Mouse (Mus musculus) heart, embryonic 13.5 days (tissue): ENCODE measurements around the gene Kat5. TPM values are rescaled to one million over a fixed set of nuclear protein-coding genes. Genes with fewer than 3 reads are reported as not detected.
A peak's percentile ranks its signal among the peaks of the same experiment; 100 is the strongest.

Experiments used
- ATAC-seq: fragments of 200-750 bp; cut with Nextera tagmentation; 2 replicates; pipeline ENCODE4 v1.8.0; 2017; ENCODE audit warnings: moderate TSS enrichment; ENCODE audit not compliant: insufficient number of reproducible peaks, low FRiP score, low TSS enrichment; ENCODE audit errors: extremely low read depth
- H3K27ac ChIP-seq: fragments of 300-500 bp; sonication (generic); replicated peaks from 2 replicates; pipeline ENCODE4 v1.5.1; 2015; ENCODE audit warnings: moderate library complexity, mild to moderate bottlenecking, inconsistent platforms
- H3K27me3 ChIP-seq: fragments of 300-500 bp; sonication (generic); replicated peaks from 2 replicates; pipeline ENCODE4 v1.6.1; 2015; ENCODE audit warnings: mild to moderate bottlenecking, inconsistent platforms
- H3K36me3 ChIP-seq: fragments of 300-500 bp; sonication (generic); 2 replicates; pipeline ENCODE4 v1.6.1; 2015; ENCODE audit warnings: mild to moderate bottlenecking, inconsistent platforms
- H3K4me1 ChIP-seq: fragments of 300-500 bp; sonication (generic); 2 replicates; pipeline ENCODE4 v1.6.1; 2015; ENCODE audit warnings: inconsistent platforms
- H3K4me2 ChIP-seq: fragments of 300-500 bp; sonication (generic); 2 replicates; pipeline ENCODE4 v1.6.1; 2015; ENCODE audit warnings: inconsistent platforms, mild to moderate bottlenecking, moderate library complexity
- H3K4me3 ChIP-seq: fragments of 300-500 bp; sonication (generic); 2 replicates; pipeline ENCODE4 v1.5.1; 2015; ENCODE audit warnings: moderate library complexity, mild to moderate bottlenecking, inconsistent platforms
- H3K9ac ChIP-seq: fragments of 300-500 bp; sonication (generic); 2 replicates; pipeline ENCODE4 v1.6.1; 2015; ENCODE audit warnings: inconsistent platforms, mild to moderate bottlenecking, moderate library complexity
- H3K9me3 ChIP-seq: fragments of 300-500 bp; sonication (generic); 2 replicates; pipeline ENCODE4 v1.6.1; 2016; ENCODE audit warnings: inconsistent platforms
- WGBS: fragments of 180-500 bp; shearing (Covaris S2); methylation state at CpG from one replicate; pipeline ENCODE4 v1.1.7; 2015; ENCODE audit warnings: mixed read lengths; 5-methylcytosine and 5-hydroxymethylcytosine counted together
- polyA plus RNA-seq: library from polyadenylated mRNA; unstranded; fragments of >200 nt; fragmentation: Nextera tagmentation; extraction: Ambion mirVana; gene quantifications from 2 replicates; pipeline ENCODE4 v1.2.1, GENCODE M21; 2015

Kat5 gene
- polyA plus RNA-seq, 1 experiment from 2014 or later: 31.0 TPM

- H3K9me3 ChIP-seq: no peaks in the 10 kb centered on the region
- H3K4me1 ChIP-seq: peaks cover 37% of the 10 kb centered on the region
- no peaks in the 10 kb centered on the region for H3K27me3 ChIP-seq
- H3K27ac ChIP-seq: no peak overlapping the region
- no peak overlapping the region for H3K9ac ChIP-seq
- peaks cover 82% of the 10 kb centered on the region for H3K36me3 ChIP-seq
- ATAC-seq: no peak
- 84% methylated on average over 8 of the region's 8 CpGs for WGBS
- H3K4me2 ChIP-seq: no peak overlapping the region
- no peak overlapping the region for H3K4me3 ChIP-seq
These were observed 31.6 kb upstream of the Kat5 start for GRCm38 (mm10) chr19:5641641-5642040.

- Histone ChIP-seq H3K27ac (peak overlapping the region; percentile 66; the same call in 1 of the 2 replicates), H3K4me1 (peaks cover 44% of the 10 kb centered on the region), H3K9me3 (no peaks in the 10 kb centered on the region), H3K4me3 (no peak overlapping the region), H3K27me3 (no peaks in the 10 kb centered on the region), H3K4me2 (0 out of 2 replicates have a peak overlapping the region, but pooled peaks have one; percentile 25), H3K36me3 (peaks cover 76% of the 10 kb centered on the region), H3K9ac (peak overlapping the region; percentile 67)
- 80% methylated on average over 17 of the region's 17 CpGs for WGBS
- ATAC-seq: no peak
These were observed 31.0 kb upstream of the Kat5 start for GRCm38 (mm10) chr19:5641021-5641420.

GRCm38 (mm10) chr19:5640339-5640738 lies 30.3 kb upstream of the Kat5 start:
- 27% methylated on average over 9 of the region's 9 CpGs for WGBS

GRCm38 (mm10) chr19:5638416-5639005 lies 28.5 kb upstream of the Kat5 start:
- H3K27me3 ChIP-seq: no peaks in the 10 kb centered on the region
- H3K4me2 ChIP-seq: peak overlapping the region; percentile 82
- no peaks in the 10 kb centered on the region for H3K9me3 ChIP-seq
- H3K27ac ChIP-seq: 0 out of 2 replicates have a peak overlapping the region, but pooled peaks have one; percentile 91
- ATAC-seq: no peak
- peaks cover 51% of the 10 kb centered on the region for H3K36me3 ChIP-seq
- H3K4me1 ChIP-seq: peaks cover 44% of the 10 kb centered on the region
- peak overlapping the region; percentile 85 for H3K4me3 ChIP-seq
- H3K9ac ChIP-seq: peak overlapping the region; percentile 96
- 87% methylated on average over 18 of the region's 18 CpGs for WGBS

More at GRCm38 (mm10) chr19:5640339-5640738, 30.3 kb upstream of the Kat5 start:
- ATAC-seq: no peak
- Histone ChIP-seq H3K27me3 (no peaks in the 10 kb centered on the region), H3K4me2 (peak overlapping the region; percentile 25; the same call in 1 of the 2 replicates), H3K27ac (peak overlapping the region; percentile 66), H3K4me1 (peaks cover 44% of the 10 kb centered on the region), H3K9ac (peak overlapping the region; percentile 67), H3K9me3 (no peaks in the 10 kb centered on the region), H3K4me3 (0 out of 2 replicates have a peak overlapping the region, but pooled peaks have one; percentile 6), H3K36me3 (peaks cover 69% of the 10 kb centered on the region)

- Histone ChIP-seq H3K27ac (peak within 1 kb of the TSS; percentile 91), H3K27me3 (no peaks in the 10 kb centered on the region), H3K36me3 (peaks cover 40% of the 10 kb centered on the region), H3K9ac (peak within 1 kb of the TSS; percentile 96), H3K4me3 (peak within 1 kb of the TSS; percentile 85), H3K4me1 (peaks cover 44% of the 10 kb centered on the region), H3K4me2 (peak within 1 kb of the TSS; percentile 82), H3K9me3 (no peaks in the 10 kb centered on the region)
- WGBS: under 1% methylated on average over 106 of the region's 109 CpGs
- peak; percentile 74 for ATAC-seq
These were observed 27.3 kb upstream of the Kat5 start, which contains the start of gene Rela for GRCm38 (mm10) chr19:5637069-5638047. Gene Rela, plus strand, starts transcription at chr19:5637483.

- ATAC-seq: no peak
- peak overlapping the region; percentile 96 for H3K9ac ChIP-seq
- no peaks in the 10 kb centered on the region for H3K9me3 ChIP-seq
- peak overlapping the region; percentile 82 for H3K4me2 ChIP-seq
- H3K27me3 ChIP-seq: no peaks in the 10 kb centered on the region
- 42% methylated on average over 12 of the region's 12 CpGs for WGBS
- H3K27ac ChIP-seq: peak overlapping the region; percentile 91
- peak overlapping the region; percentile 85 for H3K4me3 ChIP-seq
- peaks cover 44% of the 10 kb centered on the region for H3K4me1 ChIP-seq
- H3K36me3 ChIP-seq: peaks cover 32% of the 10 kb centered on the region
These were observed 26.6 kb upstream of the Kat5 start for GRCm38 (mm10) chr19:5636571-5637041.

- peak overlapping the region; percentile 91; the same call in 1 of the 2 replicates for H3K27ac ChIP-seq
- no peak overlapping the region for H3K4me3 ChIP-seq
- peaks cover 27% of the 10 kb centered on the region for H3K36me3 ChIP-seq
- H3K4me1 ChIP-seq: peaks cover 43% of the 10 kb centered on the region
- no peaks in the 10 kb centered on the region for H3K27me3 ChIP-seq
- H3K9ac ChIP-seq: peak overlapping the region; percentile 96
- no peaks in the 10 kb centered on the region for H3K9me3 ChIP-seq
- ATAC-seq: no peak
- peak overlapping the region; percentile 82 for H3K4me2 ChIP-seq
- 69% methylated on average over 7 of the region's 7 CpGs for WGBS
These were observed 26.1 kb upstream of the Kat5 start for GRCm38 (mm10) chr19:5636036-5636570.

- WGBS: 67% methylated on average over 9 of the region's 9 CpGs
These were observed 22.1 kb upstream of the Kat5 start for GRCm38 (mm10) chr19:5632120-5632519.

GRCm38 (mm10) chr19:5629907-5630306 lies 19.9 kb upstream of the Kat5 start:
- Histone ChIP-seq H3K27me3 (no peaks in the 10 kb centered on the region), H3K4me1 (no peaks in the 10 kb centered on the region), H3K4me2 (no peak overlapping the region), H3K4me3 (no peak overlapping the region), H3K9ac (no peak overlapping the region), H3K27ac (no peak overlapping the region), H3K36me3 (no peaks in the 10 kb centered on the region), H3K9me3 (no peaks in the 10 kb centered on the region)
- ATAC-seq: no peak

More at GRCm38 (mm10) chr19:5632120-5632519, 22.1 kb upstream of the Kat5 start:
- Histone ChIP-seq H3K9me3 (no peaks in the 10 kb centered on the region), H3K4me1 (peaks cover 11% of the 10 kb centered on the region), H3K4me3 (no peak overlapping the region), H3K27ac (no peak overlapping the region), H3K27me3 (no peaks in the 10 kb centered on the region), H3K9ac (no peak overlapping the region), H3K4me2 (no peak overlapping the region), H3K36me3 (no peaks in the 10 kb centered on the region)
- ATAC-seq: no peak

- WGBS: 77% methylated on average over 8 of the region's 8 CpGs
- Histone ChIP-seq H3K4me2 (no peak overlapping the region), H3K9me3 (no peaks in the 10 kb centered on the region), H3K9ac (no peak overlapping the region), H3K4me1 (no peaks in the 10 kb centered on the region), H3K27me3 (0 out of 2 replicates have a peak, but pooled peaks cover 4% of the 10 kb centered on the region), H3K27ac (no peak overlapping the region), H3K36me3 (no peaks in the 10 kb centered on the region), H3K4me3 (no peak overlapping the region)
- ATAC-seq: no peak
These were observed 15.3 kb upstream of the Kat5 start for GRCm38 (mm10) chr19:5625311-5625710.

- H3K4me2 ChIP-seq: no peak overlapping the region
- no peak overlapping the region for H3K4me3 ChIP-seq
- no peaks in the 10 kb centered on the region for H3K36me3 ChIP-seq
- no peak overlapping the region for H3K9ac ChIP-seq
- WGBS: 52% methylated on average over 5 of the region's 5 CpGs
- no peak for ATAC-seq
- 0 out of 2 replicates have a peak, but pooled peaks cover 4% of the 10 kb centered on the region for H3K27me3 ChIP-seq
- H3K4me1 ChIP-seq: no peaks in the 10 kb centered on the region
- no peak overlapping the region for H3K27ac ChIP-seq
- H3K9me3 ChIP-seq: no peaks in the 10 kb centered on the region
These were observed 11.8 kb upstream of the Kat5 start for GRCm38 (mm10) chr19:5621884-5622283.
